Mouse (Mus musculus) adrenal gland, adult 10 weeks (tissue): ENCODE results near the gene Hip1. TPM values are rescaled to one million over a fixed set of nuclear protein-coding genes. Genes with fewer than 3 reads are reported as not detected.

ENCODE experiments used
- polyA plus RNA-seq: library from polyadenylated mRNA; stranded (reverse); fragments of 350-450 nt; fragmentation: Illumina TruSeq; extraction: RNeasy Lipid Tissue Mini Kit (QIAGEN cat#74804); gene quantifications from one replicate; pipeline ENCODE4 v1.2.3, GENCODE M21; 2014; ENCODE audit warnings: low read depth, low replicate concordance

Gene Hip1
- 12.9 TPM for polyA plus RNA-seq

DNA sequence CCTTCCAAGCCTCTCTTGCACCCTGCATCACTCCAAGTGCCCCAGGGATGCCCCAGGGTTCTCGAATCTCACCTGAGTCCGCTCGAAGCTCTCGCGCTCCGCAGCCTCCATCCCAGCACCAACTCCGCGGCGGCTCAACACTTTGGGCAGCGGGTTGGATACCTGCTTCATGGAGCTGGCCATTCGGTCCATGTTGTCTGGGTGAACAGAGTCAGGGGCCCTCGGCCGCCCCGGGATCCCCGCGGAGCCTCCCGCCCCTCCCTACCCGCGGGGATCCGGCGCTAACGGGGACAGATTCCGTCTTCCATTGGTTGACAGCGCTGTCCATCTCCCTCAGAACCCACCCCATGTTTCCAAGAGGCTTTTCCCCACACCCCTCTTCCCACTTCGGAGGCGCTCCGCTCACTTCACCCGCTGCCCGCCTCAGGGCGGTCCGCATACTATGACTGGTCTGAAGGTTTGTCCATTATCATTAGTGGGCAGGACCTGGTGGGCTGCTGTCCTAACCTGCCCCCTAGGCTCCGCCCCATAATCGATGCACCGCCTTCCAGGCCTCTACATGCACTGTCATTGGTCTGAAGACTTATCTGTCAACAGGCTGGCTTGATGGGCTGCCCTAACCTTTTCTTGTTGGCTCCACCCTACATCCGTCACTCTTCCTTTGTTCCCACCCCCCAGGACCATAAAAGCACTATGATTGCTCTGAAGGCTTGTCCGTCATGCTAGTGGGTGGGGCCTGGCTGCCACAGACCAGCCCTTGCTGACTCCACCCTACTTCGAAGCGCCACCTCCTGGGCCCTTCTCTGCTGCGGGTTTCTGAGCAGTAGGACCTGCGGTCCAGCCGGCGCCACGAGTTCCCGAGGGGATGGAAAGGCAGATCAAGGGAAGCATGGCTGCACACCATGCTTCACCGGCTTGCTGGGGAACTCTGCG, at the start of gene Hip1:
TSS of gene Hip1 (minus strand) at position 256 of the 933 bp plus-strand sequence.

DNA sequence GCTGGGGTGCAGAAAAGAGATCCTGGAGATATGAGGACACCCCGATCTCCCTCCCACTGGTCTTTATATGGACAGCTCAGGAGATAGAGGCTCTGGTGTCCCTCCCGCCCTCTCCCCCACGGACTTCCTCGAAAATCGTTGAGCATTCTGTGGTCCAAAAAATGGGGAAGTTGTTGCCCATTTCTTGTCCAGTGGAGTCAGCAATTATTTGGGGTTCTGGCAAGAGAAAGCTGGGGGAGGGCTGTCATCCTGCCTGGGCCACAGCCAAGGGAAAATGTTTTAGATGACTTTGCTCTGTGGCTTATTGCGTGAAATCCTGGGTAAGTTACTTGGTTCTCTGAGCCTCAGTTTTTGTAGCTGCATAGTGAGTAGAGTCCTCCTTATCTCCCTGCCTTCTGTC, 28.1 kb upstream of the Hip1 start, which contains the start of gene Ccl24:
TSS of gene Ccl24 (minus strand) at position 44 of the 400 bp plus-strand sequence.

DNA sequence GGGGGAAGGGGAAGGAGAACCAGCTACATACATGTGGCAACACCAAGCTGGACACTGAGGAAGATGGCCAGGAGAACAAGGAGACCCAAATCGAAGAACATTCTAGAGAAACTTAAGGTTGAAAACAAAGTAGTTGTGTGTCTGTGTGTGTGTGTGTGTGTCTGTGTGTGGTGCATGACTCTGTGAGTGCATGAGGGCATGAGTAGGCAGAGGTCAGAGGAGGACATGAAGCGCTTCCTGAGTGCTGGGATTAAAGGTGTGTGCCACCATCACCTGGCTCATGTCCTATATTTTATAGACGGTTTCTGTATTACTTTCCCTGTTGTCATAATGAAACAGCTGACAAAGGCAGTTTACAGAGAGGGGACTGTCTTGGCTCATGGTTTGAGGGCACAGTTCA, 18.5 kb upstream of the Hip1 start, which contains the start of gene Ccl26:
TSS of gene Ccl26 (minus strand) at position 101 of the 400 bp plus-strand sequence.

DNA sequence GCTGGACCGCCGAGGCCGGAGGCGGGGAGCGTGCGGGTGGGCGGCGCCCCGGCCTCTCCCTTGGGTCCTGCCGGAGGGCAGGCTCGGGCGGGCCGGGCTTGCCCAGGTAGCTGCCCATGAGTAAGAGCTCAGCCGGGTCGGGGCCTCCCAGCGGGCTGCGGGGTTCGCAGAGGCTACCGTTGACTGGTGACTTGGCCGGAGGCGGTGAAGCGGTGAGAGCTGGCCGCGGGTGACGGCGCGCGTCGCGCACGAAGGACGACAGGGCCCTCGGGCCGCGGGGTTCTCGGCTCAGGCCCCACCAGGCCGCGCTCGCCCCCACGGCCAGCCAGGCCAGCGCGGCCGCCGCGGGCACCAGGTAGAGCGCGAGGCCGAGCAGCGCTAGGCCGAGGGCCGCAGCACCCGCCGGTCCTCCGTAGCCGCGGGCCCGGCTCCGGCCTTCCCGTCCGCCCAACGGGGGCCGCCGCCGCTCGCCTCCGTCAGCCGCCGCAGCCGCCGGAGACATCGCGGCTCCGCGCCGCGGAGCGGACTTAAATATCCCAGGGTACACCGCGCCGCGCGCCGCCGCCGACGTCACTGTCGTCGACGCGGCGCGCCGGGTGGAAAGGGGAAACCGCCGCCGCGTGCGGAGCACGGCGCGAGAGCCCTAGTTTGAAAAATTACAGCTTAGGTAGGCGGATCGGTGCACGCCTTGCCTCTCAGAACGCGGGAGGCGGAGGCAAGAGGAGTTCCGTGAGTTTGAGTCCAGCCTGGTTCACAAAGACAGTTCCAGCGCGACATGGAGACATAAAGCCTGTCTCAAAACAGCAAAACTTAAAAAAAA, 150.7 kb downstream of the Hip1 start, which contains the start of gene Pom121:
TSS of gene Pom121 (minus strand) at position 543 of the 820 bp plus-strand sequence.

DNA sequence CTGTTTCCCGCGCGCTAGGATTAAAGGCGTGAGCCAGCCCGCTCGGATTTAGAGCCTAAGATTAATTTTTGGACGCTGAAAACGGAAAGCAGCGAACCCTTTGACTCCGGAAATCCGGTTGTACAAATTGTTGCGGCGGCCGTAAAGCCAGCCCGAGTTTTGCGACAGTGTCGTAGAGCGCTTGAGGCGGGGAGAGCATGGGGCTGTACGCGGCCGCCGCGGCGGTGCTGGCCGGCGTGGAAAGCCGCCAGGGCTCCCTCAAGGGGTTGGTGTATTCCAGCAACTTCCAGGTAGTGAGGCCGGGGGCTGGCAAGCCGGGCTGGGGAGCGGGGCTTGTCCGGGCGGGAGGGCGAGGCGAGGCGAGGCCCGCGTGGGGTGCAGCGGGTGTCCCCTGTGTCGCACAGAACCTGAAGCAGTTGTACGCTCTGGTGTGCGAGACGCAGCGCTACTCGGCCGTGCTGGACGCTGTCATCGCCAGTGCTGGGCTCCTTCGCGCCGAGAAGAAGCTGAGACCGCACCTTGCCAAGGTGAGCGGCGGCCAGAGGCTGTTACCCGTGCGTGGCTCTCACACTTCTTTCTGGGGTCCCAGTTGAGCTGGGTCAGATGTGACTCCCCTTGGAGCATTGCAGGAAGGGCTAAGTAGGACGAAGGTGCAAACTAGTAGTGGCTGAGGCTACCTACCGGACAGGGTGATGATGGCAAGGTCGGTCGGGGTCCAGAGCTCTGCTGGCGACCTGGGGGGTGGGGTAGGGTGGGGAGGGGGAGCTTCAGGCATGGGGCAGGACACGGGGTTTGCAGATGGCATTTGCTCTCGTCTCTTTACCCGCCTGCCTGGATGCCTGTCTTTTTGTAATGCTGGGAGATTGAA, 174.9 kb downstream of the Hip1 start, which contains the start of gene Nsun5:
TSS of gene Nsun5 (plus strand) at position 167 of the 868 bp plus-strand sequence.

Other genes with a start within 250 kb of the Hip1 start
- gene Fkbp6, start 195.1 kb downstream of the Hip1 start, polyA plus RNA-seq: not detected
- gene Trim50, start 191.8 kb downstream of the Hip1 start, polyA plus RNA-seq: not detected
- 1.8 TPM for gene Nsun5, start 175.2 kb downstream of the Hip1 start, polyA plus RNA-seq
- gene Pom121, start 150.6 kb downstream of the Hip1 start, polyA plus RNA-seq: 2.4 TPM
- not detected for gene Ccl26, start 18.4 kb upstream of the Hip1 start, polyA plus RNA-seq
- gene Ccl24, start 27.9 kb upstream of the Hip1 start, polyA plus RNA-seq: 0.47 TPM
- 15.9 TPM for gene Rhbdd2, start 87.5 kb upstream of the Hip1 start, polyA plus RNA-seq
- gene Por, start 124.9 kb upstream of the Hip1 start, polyA plus RNA-seq: 76.4 TPM
- gene Tmem120a, start 199.3 kb upstream of the Hip1 start, polyA plus RNA-seq: 5.4 TPM
- not detected for gene Styxl1, start 233.3 kb upstream of the Hip1 start, polyA plus RNA-seq
- 43.1 TPM for gene Mdh2, start 233.4 kb upstream of the Hip1 start, polyA plus RNA-seq